Mouse (Mus musculus) bone marrow, adult 2 months (tissue): Measurements from ENCODE around the gene Synpo2.

Experiments
- CTCF ChIP-seq: fragments of 200-500 bp; IDR thresholded peaks from 2 replicates; pipeline ENCODE4 v1.5.1; 2011; ENCODE audit warnings: low read length, control low read depth; ENCODE audit not compliant: control insufficient read depth, insufficient read depth
- POLR2A ChIP-seq: fragments of 200-500 bp; IDR thresholded peaks from 2 replicates; pipeline ENCODE4 v1.6.1; 2011; ENCODE audit warnings: low read depth, mild to moderate bottlenecking, control low read depth, low read length, borderline replicate concordance; ENCODE audit not compliant: control insufficient read depth

GRCm38 (mm10) chr3:123064186-123064585, 171.8 kb downstream of the Synpo2 start:
- TF ChIP-seq POLR2A (no peak), CTCF (no peak)
